Mouse (Mus musculus) adrenal gland, adult 2 months (tissue): ENCODE results near the gene Srp54a. TPM values are rescaled to one million over a fixed set of nuclear protein-coding genes. Genes with fewer than 3 reads are reported as not detected.
A peak's percentile ranks its signal among the peaks of the same experiment; 100 is the strongest.
"Not testable (repeated sequence)": the region's sequence is repeated elsewhere in the genome, so short reads cannot be mapped to it uniquely, and the experiment has no call there.

Experiments used
- DNase-seq: peaks from one replicate; pipeline ENCODE4 v3.0.0; 2021
- long read RNA-seq: library from polyadenylated mRNA; stranded (forward); transcript quantifications from one replicate; pipeline ENCODE4 v2.0.0, GENCODE M21; 2021
- polyA plus RNA-seq: library from polyadenylated mRNA; depleted of rRNA; stranded (reverse); fragments of >200 nt; gene quantifications from 2 replicates; pipeline ENCODE4 v1.2.3, GENCODE M21; 2012; rRNA removed
- total RNA-seq, 2 experiments: library from RNA; stranded (reverse); gene quantifications; 2 replicates each; pipeline ENCODE4 v1.2.3; 2021

Srp54a gene
- total RNA-seq = 100 to 1,000 TPM; 126 to 192 TPM
- polyA plus RNA-seq = 24.5 and 30.0 TPM in 2 replicates
- long read RNA-seq, full-length matches to known transcripts = 35 of 35 reads
- long read RNA-seq, partial matches to known transcripts = 0 of 35 reads
- long read RNA-seq, other reads (novel, unspliced or antisense) = 0 of 35 reads

GRCm38 (mm10) chr12:55079726-55080600, at the start of gene Srp54a, which contains the start of gene 2700097O09Rik:
Srp54a (plus strand) TSS chr12:55080262.
2700097O09Rik (minus strand) TSS chr12:55080110.
- DNase-seq = peak; percentile 95

- no peak for DNase-seq
These were observed 39.1 kb upstream of the Srp54a start for GRCm38 (mm10) chr12:55041011-55041410.

GRCm38 (mm10) chr12:55049731-55050353, 30.2 kb upstream of the Srp54a start:
- DNase-seq = no peak

- no peak for DNase-seq
These were observed 28.6 kb upstream of the Srp54a start for GRCm38 (mm10) chr12:55051210-55052173.

GRCm38 (mm10) chr12:55053267-55053666, 26.8 kb upstream of the Srp54a start:
- no peak for DNase-seq

GRCm38 (mm10) chr12:55054551-55055241, 25.4 kb upstream of the Srp54a start:
- DNase-seq = no peak

GRCm38 (mm10) chr12:55056703-55057102, 23.4 kb upstream of the Srp54a start:
- DNase-seq = no peak

- DNase-seq = peak; percentile 42
These were observed 21.0 kb upstream of the Srp54a start for GRCm38 (mm10) chr12:55058865-55059615.

- no peak for DNase-seq
These were observed 20.2 kb upstream of the Srp54a start for GRCm38 (mm10) chr12:55059812-55060211.

- no peak for DNase-seq
These were observed 19.7 kb upstream of the Srp54a start for GRCm38 (mm10) chr12:55060212-55060898.

GRCm38 (mm10) chr12:55061006-55061405, 19.1 kb upstream of the Srp54a start:
- no peak for DNase-seq

- DNase-seq = no peak
These were observed 17.9 kb upstream of the Srp54a start for GRCm38 (mm10) chr12:55062141-55062540.

GRCm38 (mm10) chr12:55072495-55072894, 7.6 kb upstream of the Srp54a start:
- DNase-seq = no peak

GRCm38 (mm10) chr12:55073686-55074085, 6.4 kb upstream of the Srp54a start:
- no peak for DNase-seq

GRCm38 (mm10) chr12:55075296-55075695, 4.8 kb upstream of the Srp54a start:
- no peak for DNase-seq

GRCm38 (mm10) chr12:55078706-55079105, 1.4 kb upstream of the Srp54a start:
- DNase-seq = not testable (repeated sequence)

- not testable (repeated sequence) for DNase-seq
These were observed 510 bp downstream of the Srp54a start for GRCm38 (mm10) chr12:55080601-55080942.

- not testable (repeated sequence) for DNase-seq
These were observed 12.1 kb downstream of the Srp54a start for GRCm38 (mm10) chr12:55092127-55092526.

- DNase-seq = not testable (repeated sequence)
These were observed 32.6 kb downstream of the Srp54a start for GRCm38 (mm10) chr12:55112616-55113015.

- DNase-seq = not testable (repeated sequence)
These were observed 44.2 kb downstream of the Srp54a start, which contains the start of gene Fam177a for GRCm38 (mm10) chr12:55124242-55124641. Fam177a (plus strand) TSS chr12:55124469.
